Mouse (Mus musculus) sigmoid colon, adult 10 weeks (tissue): Measurements from ENCODE around the gene Arhgef11. TPM values are rescaled to one million over a fixed set of nuclear protein-coding genes. Genes with fewer than 3 reads are reported as not detected.

Experiments used
- polyA plus RNA-seq: library from polyadenylated mRNA; stranded (reverse); fragments of 350-450 nt; fragmentation: Illumina TruSeq; extraction: RNeasy Lipid Tissue Mini Kit (QIAGEN cat#74804); gene quantifications from one replicate; pipeline ENCODE4 v1.2.3, GENCODE M21; 2014; ENCODE audit warnings: low read depth, low replicate concordance

Gene Arhgef11
- polyA plus RNA-seq = 31.8 TPM

DNA sequence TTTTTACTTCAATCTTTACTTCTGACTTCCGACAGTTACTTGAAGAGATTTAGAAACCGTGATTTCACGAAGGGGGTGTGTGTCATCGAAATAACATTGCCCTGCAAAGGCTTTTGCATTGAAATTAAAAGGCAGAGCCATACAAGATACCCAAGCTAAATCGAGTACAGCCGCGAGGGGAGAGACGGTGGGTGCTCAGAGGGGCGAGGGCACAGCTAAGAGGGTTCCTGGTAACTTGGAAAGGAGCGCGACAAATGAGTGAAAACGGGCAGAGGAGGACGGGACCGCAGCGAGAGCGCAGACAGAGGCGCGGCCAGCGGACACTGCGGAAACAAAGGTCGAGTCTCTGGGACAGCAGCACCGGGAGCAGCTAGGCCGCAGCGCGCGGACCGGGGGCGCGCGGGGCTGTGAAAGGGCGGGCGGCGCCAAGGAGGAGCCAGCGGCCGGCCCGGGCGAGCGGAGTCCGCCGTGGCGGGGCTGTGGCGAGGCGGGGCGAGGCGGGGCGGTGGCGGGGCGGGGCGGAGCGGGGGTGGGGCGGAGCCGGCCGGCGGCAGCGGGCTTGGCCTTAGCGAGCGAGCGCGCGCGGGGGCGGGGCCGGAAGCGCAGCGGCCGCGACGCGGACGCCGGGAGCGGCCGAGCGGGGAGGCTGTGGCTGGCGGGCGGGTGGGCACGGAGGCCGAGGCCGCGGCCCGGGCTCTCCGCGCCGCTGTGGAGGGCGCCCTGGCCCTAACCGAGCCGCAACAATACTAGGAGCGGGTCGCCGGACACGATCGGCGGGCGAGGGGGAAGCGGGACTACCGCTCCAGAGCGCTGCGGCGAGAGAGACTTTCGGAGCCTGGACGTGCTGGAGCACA lies at the start of gene Arhgef11:
Gene Arhgef11 (plus strand): TSS at position 603 of the 854 bp plus-strand sequence.

GRCm38 (mm10) chr3:87748431-87748830 lies 131.1 kb downstream of the Arhgef11 start, which contains the start of gene Lrrc71:
Lrrc71 (minus strand) TSS chr3:87748625.

Other genes with a start within 250 kb of the Arhgef11 start
- 1.9 TPM for gene Fcrl1, start 241.2 kb upstream of the Arhgef11 start, polyA plus RNA-seq
- gene Fcrl5, start 181.8 kb upstream of the Arhgef11 start, polyA plus RNA-seq = 0.32 TPM
- 39.5 TPM for gene Etv3, start 92.2 kb upstream of the Arhgef11 start, polyA plus RNA-seq
- gene Lrrc71, start 131.1 kb downstream of the Arhgef11 start, polyA plus RNA-seq = not detected
- gene Ntrk1, start 177.6 kb downstream of the Arhgef11 start, polyA plus RNA-seq = not detected
- 0.28 TPM for gene Insrr, start 179.4 kb downstream of the Arhgef11 start, polyA plus RNA-seq
- gene Pear1, start 206.7 kb downstream of the Arhgef11 start, polyA plus RNA-seq = 0.50 TPM
- 0.22 TPM for gene Sh2d2a, start 229.2 kb downstream of the Arhgef11 start, polyA plus RNA-seq